Mouse (Mus musculus) heart, embryonic 16.5 days (tissue): Measurements from ENCODE around the gene Gcnt4. TPM values are rescaled to one million over a fixed set of nuclear protein-coding genes. Genes with fewer than 3 reads are reported as not detected.

Experiments
- ATAC-seq: fragments of 200-750 bp; cut with Nextera tagmentation; replicated peaks from 2 replicates; pipeline ENCODE4 v1.8.0; 2017; ENCODE audit warnings: moderate number of reproducible peaks; ENCODE audit not compliant: insufficient read depth, low FRiP score; ENCODE audit errors: extremely low read depth
- H3K27ac ChIP-seq: fragments of 300-500 bp; sonication (generic); 2 replicates; pipeline ENCODE4 v1.5.1; 2014; ENCODE audit warnings: mild to moderate bottlenecking, low read length, control low read depth, moderate library complexity
- H3K27me3 ChIP-seq: fragments of 300-500 bp; sonication (generic); 2 replicates; pipeline ENCODE4 v1.6.1; 2014; ENCODE audit warnings: low read length, mixed read lengths; ENCODE audit not compliant: control insufficient read depth, insufficient read depth
- H3K36me3 ChIP-seq: fragments of 300-500 bp; sonication (generic); 2 replicates; pipeline ENCODE4 v1.6.1; 2014; ENCODE audit not compliant: control insufficient read depth, insufficient read depth
- H3K4me1 ChIP-seq: fragments of 300-500 bp; sonication (generic); 2 replicates; pipeline ENCODE4 v1.6.1; 2014; ENCODE audit warnings: low read length, mixed read lengths; ENCODE audit not compliant: control insufficient read depth, insufficient read depth
- H3K4me2 ChIP-seq: fragments of 300-500 bp; sonication (generic); 2 replicates; pipeline ENCODE4 v1.6.1; 2014; ENCODE audit warnings: low read depth, mild to moderate bottlenecking, control low read depth, low read length
- H3K4me3 ChIP-seq: fragments of 300-500 bp; sonication (generic); 2 replicates; pipeline ENCODE4 v1.5.1; 2014; ENCODE audit warnings: mild to moderate bottlenecking, control low read depth, low read length
- H3K9ac ChIP-seq: fragments of 300-500 bp; sonication (generic); 2 replicates; pipeline ENCODE4 v1.6.1; 2014; ENCODE audit warnings: low read length, control low read depth
- H3K9me3 ChIP-seq: fragments of 300-500 bp; sonication (generic); replicated peaks from 2 replicates; pipeline ENCODE4 v1.6.1; 2016; ENCODE audit warnings: low read length; ENCODE audit not compliant: control insufficient read depth
- WGBS: fragments of 180-500 bp; shearing (Covaris S2); extraction: QIAGEN DNeasy Blood & Tissue Kit; methylation state at CpG from one replicate; pipeline ENCODE4 v1.1.7; 2014; 5-methylcytosine and 5-hydroxymethylcytosine counted together
- polyA plus RNA-seq: library from polyadenylated mRNA; unstranded; fragments of >200 nt; fragmentation: Nextera tagmentation; extraction: Ambion mirVana; gene quantifications from 2 replicates; pipeline ENCODE4 v1.2.1, GENCODE M21; 2015

The Gcnt4 gene
- polyA plus RNA-seq, 1 experiment from 2014 or later: 0.41 TPM

- H3K9me3 ChIP-seq: no peaks in the 10 kb centered on the region
- H3K4me2 ChIP-seq: no peak overlapping the region
- 41% methylated on average over 5 of the region's 5 CpGs for WGBS
- no peak overlapping the region for H3K27ac ChIP-seq
- H3K36me3 ChIP-seq: no peaks in the 10 kb centered on the region
- no peak overlapping the region for H3K9ac ChIP-seq
- no peak for ATAC-seq
- no peaks in the 10 kb centered on the region for H3K4me1 ChIP-seq
- no peaks in the 10 kb centered on the region for H3K27me3 ChIP-seq
- no peak overlapping the region for H3K4me3 ChIP-seq
These were observed 70.8 kb downstream of the Gcnt4 start for GRCm38 (mm10) chr13:96995243-96995642.

- Histone ChIP-seq H3K36me3 (no peaks in the 10 kb centered on the region), H3K4me3 (no peak overlapping the region), H3K27ac (no peak overlapping the region), H3K4me2 (no peak overlapping the region), H3K9ac (no peak overlapping the region), H3K9me3 (no peaks in the 10 kb centered on the region), H3K27me3 (no peaks in the 10 kb centered on the region), H3K4me1 (no peaks in the 10 kb centered on the region)
- WGBS: 50% methylated on average over 1 of the region's 1 CpGs
- ATAC-seq: no peak
These were observed 72.6 kb downstream of the Gcnt4 start for GRCm38 (mm10) chr13:96997080-96997479.

Other genes starting within 250 kb of the Gcnt4 start
- gene Ankrd31, start 176.4 kb upstream of the Gcnt4 start, polyA plus RNA-seq: not detected in 2 replicates
- not detected in 2 replicates for gene 1700029F12Rik, start 109.7 kb downstream of the Gcnt4 start, polyA plus RNA-seq
- gene Fam169a, start 142.6 kb downstream of the Gcnt4 start, polyA plus RNA-seq: 2.5 and 3.2 TPM in 2 replicates
- 2.4 and 9.4 TPM in 2 replicates for gene Gm6169, start 174.5 kb downstream of the Gcnt4 start, polyA plus RNA-seq
- 31.4 and 33.9 TPM in 2 replicates for gene Gfm2, start 213.2 kb downstream of the Gcnt4 start, polyA plus RNA-seq
- 37.4 and 41.8 TPM in 2 replicates for gene Nsa2, start 213.2 kb downstream of the Gcnt4 start, polyA plus RNA-seq